Mouse (Mus musculus) small intestine, adult 2 months (tissue): ENCODE measurements around the gene Srrm3.
A peak's percentile ranks its signal among the peaks of the same experiment; 100 is the strongest.

Source experiments
- CTCF ChIP-seq: fragments of 200-500 bp; IDR thresholded peaks from 2 replicates; pipeline ENCODE4 v1.5.1; 2012; ENCODE audit warnings: low read depth, mild to moderate bottlenecking, control low read depth, inconsistent platforms, low read length, moderate library complexity, mixed read lengths; ENCODE audit not compliant: insufficient replicate concordance, insufficient read length; ENCODE audit errors: extremely low read depth
- POLR2A ChIP-seq: fragments of 200-500 bp; IDR thresholded peaks from 2 replicates; pipeline ENCODE4 v1.6.1; 2012; ENCODE audit warnings: low read depth, mild to moderate bottlenecking, control low read depth, inconsistent platforms, low read length, moderate library complexity

DNA sequence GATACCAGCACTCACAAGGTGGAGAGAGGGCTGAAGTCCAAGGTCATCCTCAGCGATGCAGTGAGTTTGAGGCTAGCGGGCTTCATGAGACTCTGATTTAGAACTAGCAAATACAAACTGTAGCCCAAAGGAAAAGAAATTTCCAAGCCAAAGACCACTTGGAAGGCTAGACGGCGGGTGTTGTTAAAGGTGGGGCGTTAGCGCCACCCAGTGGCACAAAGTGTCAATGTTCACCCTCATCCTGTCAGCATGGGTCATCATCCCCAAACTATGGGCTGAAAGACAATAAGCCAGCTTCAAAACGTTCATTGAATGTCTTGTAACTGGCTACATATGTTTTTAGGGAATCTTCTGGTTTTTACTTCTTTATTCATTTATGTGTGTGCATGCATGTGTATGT lies 43.2 kb upstream of the Srrm3 start:
- TF ChIP-seq CTCF = peak; percentile 98
- TF ChIP-seq POLR2A = no peak
